Mouse (Mus musculus) heart, postnatal 0 days (tissue): ENCODE measurements around the gene Jmjd1c. TPM values are rescaled to one million over a fixed set of nuclear protein-coding genes. Genes with fewer than 3 reads are reported as not detected.

ENCODE experiments used
- ATAC-seq: fragments of 200-750 bp; cut with Nextera tagmentation; 2 replicates; pipeline ENCODE4 v1.8.0; 2017; ENCODE audit warnings: low read depth, moderate number of reproducible peaks, moderate library complexity; ENCODE audit not compliant: insufficient read depth
- DNase-seq: peaks from one replicate; pipeline ENCODE4 v3.0.0-alpha.2; 2016; ENCODE audit warnings: low spot score
- H3K27ac ChIP-seq: fragments of 300-500 bp; sonication (generic); 2 replicates; pipeline ENCODE4 v1.5.1; 2014; ENCODE audit warnings: low read depth, mild to moderate bottlenecking
- H3K27me3 ChIP-seq: fragments of 300-500 bp; sonication (generic); 2 replicates; pipeline ENCODE4 v1.6.1; 2014; ENCODE audit warnings: low read length, mixed read lengths; ENCODE audit not compliant: control insufficient read depth, insufficient read depth
- H3K36me3 ChIP-seq: fragments of 300-500 bp; sonication (generic); replicated peaks from 2 replicates; pipeline ENCODE4 v1.6.1; 2014; ENCODE audit warnings: low read length, mixed read lengths; ENCODE audit not compliant: control insufficient read depth, insufficient read depth
- H3K4me1 ChIP-seq: fragments of 300-500 bp; sonication (generic); 2 replicates; pipeline ENCODE4 v1.6.1; 2014; ENCODE audit warnings: antibody characterized with exemption; ENCODE audit not compliant: control insufficient read depth, insufficient read depth
- H3K4me2 ChIP-seq: fragments of 300-500 bp; sonication (generic); 2 replicates; pipeline ENCODE4 v1.6.1; 2014; ENCODE audit warnings: low read depth, mild to moderate bottlenecking, low read length, moderate library complexity
- H3K4me3 ChIP-seq: fragments of 300-500 bp; sonication (generic); 2 replicates; pipeline ENCODE4 v1.5.1; 2014; ENCODE audit warnings: low read depth, low read length
- H3K9ac ChIP-seq: fragments of 300-500 bp; sonication (generic); replicated peaks from 2 replicates; pipeline ENCODE4 v1.6.1; 2014; ENCODE audit warnings: low read depth, low read length, mixed read lengths
- H3K9me3 ChIP-seq: fragments of 300-500 bp; sonication (generic); replicated peaks from 2 replicates; pipeline ENCODE4 v1.6.1; 2016; ENCODE audit warnings: low read length; ENCODE audit not compliant: control insufficient read depth
- CTCF ChIP-seq: IDR thresholded peaks from 2 replicates; pipeline ENCODE4 v1.5.1; 2016; ENCODE audit warnings: antibody characterized with exemption, control low read depth, low read depth
- EP300 ChIP-seq: IDR thresholded peaks from 2 replicates; pipeline ENCODE4 v1.6.1; 2016; ENCODE audit warnings: antibody characterized with exemption, low read depth
- WGBS: fragments of 180-500 bp; shearing (Covaris S2); extraction: QIAGEN DNeasy Blood & Tissue Kit; methylation state at CpG from one replicate; pipeline ENCODE4 v1.1.7; 2014; 5-methylcytosine and 5-hydroxymethylcytosine counted together
- polyA plus RNA-seq: library from polyadenylated mRNA; unstranded; fragments of >200 nt; fragmentation: Nextera tagmentation; extraction: Ambion mirVana; gene quantifications from 2 replicates; pipeline ENCODE4 v1.2.1, GENCODE M21; 2015
- total RNA-seq: library from RNA; depleted of rRNA; stranded (reverse); fragments of >200 nt; gene quantifications from 2 replicates; pipeline ENCODE4 v1.2.3, GENCODE M21; 2014; ENCODE audit warnings: low replicate concordance; rRNA removed

The Jmjd1c gene
- total RNA-seq: 42.4 and 55.3 TPM in 2 replicates
- polyA plus RNA-seq: 28.1 and 29.0 TPM in 2 replicates

GRCm38 (mm10) chr10:67095798-67096620, at the start of gene Jmjd1c:
Jmjd1c (plus strand) TSS chr10:67096125.
- Histone ChIP-seq H3K9me3 (no peaks in the 10 kb centered on the region), H3K27ac (peak within 1 kb of the TSS; percentile 100), H3K9ac (peak within 1 kb of the TSS; percentile 100), H3K4me1 (peaks cover 29% of the 10 kb centered on the region), H3K36me3 (0 out of 2 replicates have a peak, but pooled peaks cover 5% of the 10 kb centered on the region), H3K4me3 (peak within 1 kb of the TSS; percentile 100), H3K4me2 (peak within 1 kb of the TSS; percentile 70), H3K27me3 (no peaks in the 10 kb centered on the region)
- ATAC-seq (peak; percentile 86), DNase-seq (peak; percentile 49)
- 2% methylated on average over 56 of the region's 73 CpGs for WGBS
- TF ChIP-seq EP300: no peak
- no peak for TF ChIP-seq CTCF

- Histone ChIP-seq H3K9ac (no peak overlapping the region), H3K9me3 (no peaks in the 10 kb centered on the region), H3K27ac (no peak overlapping the region), H3K27me3 (no peaks in the 10 kb centered on the region), H3K4me3 (no peak overlapping the region), H3K4me1 (peaks cover 21% of the 10 kb centered on the region), H3K36me3 (no peaks in the 10 kb centered on the region), H3K4me2 (no peak overlapping the region)
- ATAC-seq: no peak
- 86% methylated on average over 18 of the region's 18 CpGs for WGBS
- DNase-seq: no peak
- TF ChIP-seq EP300: no peak
- no peak for TF ChIP-seq CTCF
Measured at GRCm38 (mm10) chr10:67047712-67048645, 47.9 kb upstream of the Jmjd1c start.

DNA sequence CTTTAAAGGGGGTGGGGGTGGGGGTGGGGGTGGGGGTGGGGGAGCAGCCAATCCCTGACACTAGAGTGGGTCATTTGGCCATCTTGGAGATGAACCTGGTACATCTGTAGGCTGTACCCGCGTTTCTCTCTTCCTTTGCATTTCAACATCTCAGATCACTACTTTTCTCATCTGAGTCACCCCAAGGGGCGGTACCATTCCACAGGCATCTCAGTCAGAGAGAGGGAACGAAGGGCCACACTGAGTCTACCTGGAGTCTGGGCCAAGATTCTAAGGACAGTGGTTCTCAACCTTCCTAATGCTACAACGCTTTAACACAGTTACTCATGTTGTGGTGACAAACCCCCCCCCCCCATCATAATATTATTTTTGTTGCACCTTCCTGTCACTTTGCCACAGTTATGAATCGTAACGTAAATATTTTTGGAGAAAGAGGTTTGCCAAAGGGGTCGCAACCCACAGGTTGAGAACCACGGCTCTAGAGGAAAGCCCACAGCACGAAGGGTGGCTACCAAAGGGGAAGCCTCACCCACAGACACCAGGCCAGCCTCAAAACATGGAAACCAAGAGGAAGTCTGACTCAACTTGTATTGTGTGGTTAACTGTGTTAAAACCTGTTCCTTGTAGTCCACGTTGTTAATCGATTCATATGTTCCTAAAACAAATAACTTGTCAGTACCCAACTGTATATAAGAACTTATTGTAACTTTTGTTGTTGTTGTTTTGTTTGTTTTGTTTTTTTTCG, 46.9 kb upstream of the Jmjd1c start:
- no peak for TF ChIP-seq CTCF
- no peak for TF ChIP-seq EP300
- Histone ChIP-seq H3K4me1 (peaks cover 28% of the 10 kb centered on the region), H3K4me3 (no peak overlapping the region), H3K27me3 (no peaks in the 10 kb centered on the region), H3K9me3 (no peaks in the 10 kb centered on the region), H3K27ac (no peak overlapping the region), H3K9ac (no peak overlapping the region), H3K4me2 (no peak overlapping the region), H3K36me3 (no peaks in the 10 kb centered on the region)
- DNase-seq (no peak), ATAC-seq (no peak)
- WGBS: 85% methylated on average over 13 of the region's 13 CpGs

GRCm38 (mm10) chr10:67049621-67050020, 46.3 kb upstream of the Jmjd1c start:
- Histone ChIP-seq H3K4me1 (peaks cover 30% of the 10 kb centered on the region), H3K27me3 (no peaks in the 10 kb centered on the region), H3K4me2 (no peak overlapping the region), H3K36me3 (no peaks in the 10 kb centered on the region), H3K9ac (no peak overlapping the region), H3K9me3 (no peaks in the 10 kb centered on the region), H3K4me3 (no peak overlapping the region), H3K27ac (no peak overlapping the region)
- ATAC-seq (no peak), DNase-seq (no peak)
- TF ChIP-seq EP300 (no peak), CTCF (no peak)
- WGBS: 93% methylated on average over 7 of the region's 7 CpGs

- ATAC-seq (no peak), DNase-seq (no peak)
- Histone ChIP-seq H3K4me3 (no peak overlapping the region), H3K9ac (no peak overlapping the region), H3K4me2 (no peak overlapping the region), H3K4me1 (peaks cover 39% of the 10 kb centered on the region), H3K9me3 (no peaks in the 10 kb centered on the region), H3K27ac (peak overlapping the region; percentile 71), H3K27me3 (no peaks in the 10 kb centered on the region), H3K36me3 (no peaks in the 10 kb centered on the region)
- WGBS: 71% methylated on average over 7 of the region's 7 CpGs
- TF ChIP-seq CTCF (no peak), EP300 (no peak)
Measured at GRCm38 (mm10) chr10:67050766-67051165, 45.2 kb upstream of the Jmjd1c start.
